Mouse (Mus musculus) ES-E14 (cell line): ENCODE measurements around the gene Soat2. TPM values are rescaled to one million over a fixed set of nuclear protein-coding genes. Genes with fewer than 3 reads are reported as not detected.

Experiments
- DNase-seq: peaks from one replicate; pipeline ENCODE4 v3.0.0-alpha.2; 2013; ENCODE audit warnings: low read depth, low spot score
- H3K27ac ChIP-seq: 2 replicates; pipeline ENCODE4 v1.5.1; 2012; ENCODE audit warnings: low read depth, mild to moderate bottlenecking, low read length, moderate library complexity, mixed read lengths; ENCODE audit not compliant: poor library complexity, insufficient read depth, severe bottlenecking
- H3K36me3 ChIP-seq: 2 replicates; pipeline ENCODE4 v1.6.1; 2012; ENCODE audit warnings: mild to moderate bottlenecking, low read length, moderate library complexity, mixed read lengths; ENCODE audit not compliant: control insufficient read depth, poor library complexity, insufficient read depth, severe bottlenecking
- H3K4me1 ChIP-seq, 2 experiments: fragments of 150-350 bp in 1 of 2; sonication (generic) in 1 of 2; 2 replicates each; pipeline ENCODE4 v1.6.1; 2012; ENCODE audit warnings: low read length in 2 of 2, mild to moderate bottlenecking in 1 of 2, mixed read lengths in 1 of 2; ENCODE audit not compliant: control insufficient read depth in 2 of 2, insufficient read depth in 2 of 2, poor library complexity in 1 of 2
- H3K4me3 ChIP-seq, 2 experiments: fragments of 150-350 bp in 1 of 2; sonication (generic) in 1 of 2; 2 replicates each; pipeline ENCODE4 v1.5.1; 2012; ENCODE audit warnings: low read length in 2 of 2, low read depth in 1 of 2, mild to moderate bottlenecking in 1 of 2, mixed read lengths in 1 of 2; ENCODE audit not compliant: insufficient read depth in 1 of 2, poor library complexity in 1 of 2, severe bottlenecking in 1 of 2
- H3K9ac ChIP-seq: 2 replicates; pipeline ENCODE4 v1.6.1; 2012; ENCODE audit warnings: low read depth, mild to moderate bottlenecking, low read length, mixed read lengths; ENCODE audit not compliant: poor library complexity, insufficient read depth, severe bottlenecking
- H3K9me3 ChIP-seq: fragments of 150-350 bp; sonication (generic); 2 replicates; pipeline ENCODE4 v1.6.1; 2012; ENCODE audit warnings: low read depth, mild to moderate bottlenecking, low read length; ENCODE audit not compliant: control insufficient read depth, insufficient read depth
- CHD2 ChIP-seq: IDR thresholded peaks from 2 replicates; pipeline ENCODE4 v1.6.1; 2014; ENCODE audit warnings: mild to moderate bottlenecking, low read depth, low read length, inconsistent platforms
- HCFC1 ChIP-seq: IDR thresholded peaks from 2 replicates; pipeline ENCODE4 v1.6.1; 2012; ENCODE audit warnings: low read length, inconsistent platforms, borderline replicate concordance; ENCODE audit not compliant: insufficient read depth
- MAFK ChIP-seq: IDR thresholded peaks from 2 replicates; pipeline ENCODE4 v1.6.1; 2014; ENCODE audit warnings: mild to moderate bottlenecking, low read depth, low read length, inconsistent platforms; ENCODE audit not compliant: insufficient read depth
- ZC3H11A ChIP-seq: IDR thresholded peaks from 2 replicates; pipeline ENCODE4 v1.6.1; 2012; ENCODE audit warnings: low read depth, mild to moderate bottlenecking, inconsistent platforms, low read length, borderline replicate concordance
- ZNF384 ChIP-seq: IDR thresholded peaks from 2 replicates; pipeline ENCODE4 v1.6.1; 2012; ENCODE audit warnings: low read depth, low read length, inconsistent platforms
- in situ Hi-C, 2 experiments: fragments of 600-800 bp; cut with MboI; formaldehyde crosslinking; loops; one replicate each; pipeline ENCODE4 v1.15.1; 2025; ENCODE audit warnings: low sequenced_read_pairs in 2 of 2, inconsistent platforms in 1 of 2; ENCODE audit not compliant: unreplicated experiment in 2 of 2
- total RNA-seq: library from RNA; depleted of rRNA; stranded (reverse); fragments of 300-350 nt; gene quantifications from 2 replicates; pipeline ENCODE4 v1.2.3, GENCODE M21; 2012

The Soat2 gene
- total RNA-seq, 1 experiment: 5.3 TPM

- in situ Hi-C loops: no loop called here
- Histone ChIP-seq H3K27ac (no peak overlapping the region), H3K9ac (no peak overlapping the region), H3K4me3 (no peak overlapping the region), H3K36me3 (peaks cover 37% of the 10 kb centered on the region; the same call in 1 of the 2 replicates), H3K4me1 (no peaks in the 10 kb centered on the region; a peak in 1 of 4 replicates), H3K9me3 (no peaks in the 10 kb centered on the region)
- no peak for TF ChIP-seq ZC3H11A
- no peak for TF ChIP-seq CHD2
- TF ChIP-seq ZNF384: no peak
- no peak for TF ChIP-seq MAFK
- no peak for TF ChIP-seq HCFC1
- no peak for DNase-seq
These were observed 29.8 kb upstream of the Soat2 start for GRCm38 (mm10) chr15:102120530-102120929.

DNA sequence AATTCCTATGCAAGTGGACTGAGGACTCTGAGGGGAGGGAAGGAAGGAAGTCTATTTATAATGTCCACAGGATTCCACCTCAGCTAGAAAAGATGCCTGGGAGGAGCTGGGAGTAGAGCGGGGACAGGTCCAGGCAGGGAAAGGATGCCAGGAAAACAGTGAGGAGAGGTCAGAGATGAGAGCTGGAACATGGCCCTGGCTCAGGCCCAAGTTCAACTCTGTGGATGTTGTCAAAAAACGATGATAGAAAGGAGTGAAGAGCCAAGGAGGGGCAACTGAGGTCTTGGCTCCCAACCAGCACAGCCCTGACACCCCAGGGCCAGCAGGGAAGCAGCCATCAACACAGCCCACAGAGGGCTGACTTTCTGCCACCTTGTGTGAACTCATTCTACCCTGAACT lies 24.0 kb upstream of the Soat2 start:
- H3K4me3 ChIP-seq: no peak overlapping the region
- no peak overlapping the region for H3K9ac ChIP-seq
- H3K9me3 ChIP-seq: no peaks in the 10 kb centered on the region
- in situ Hi-C loops: no loop called here
- H3K27ac ChIP-seq: no peak overlapping the region
- no peak for DNase-seq
- H3K36me3 ChIP-seq: peaks cover 36% of the 10 kb centered on the region
- TF ChIP-seq ZNF384 (no peak), HCFC1 (no peak), CHD2 (no peak), ZC3H11A (no peak)
- H3K4me1 ChIP-seq: no peaks in the 10 kb centered on the region

GRCm38 (mm10) chr15:102133314-102133713 lies 17.0 kb upstream of the Soat2 start:
- in situ Hi-C loops: no loop called here
- peaks cover 18% of the 10 kb centered on the region for H3K36me3 ChIP-seq

DNA sequence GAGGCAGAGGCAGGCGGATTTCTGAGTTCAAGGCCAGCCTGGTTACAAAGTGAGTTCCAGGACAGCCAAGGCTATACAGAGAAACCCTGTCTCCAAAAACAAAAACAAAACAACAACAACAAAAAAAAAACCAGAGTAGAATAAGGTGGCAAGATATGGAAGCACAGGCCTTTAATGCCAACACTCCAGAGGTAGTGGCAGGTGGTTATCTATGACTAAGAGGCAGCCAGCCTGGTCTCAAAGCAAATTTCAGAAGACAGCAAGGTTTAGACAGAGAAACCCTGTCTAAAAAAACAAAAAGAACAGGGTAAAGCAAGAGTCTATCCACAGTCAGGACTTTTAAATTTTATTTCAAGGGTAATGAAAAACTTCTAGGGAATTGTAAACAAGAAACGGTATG lies 15.6 kb upstream of the Soat2 start:
- DNase-seq: no peak
- TF ChIP-seq ZNF384 (no peak), ZC3H11A (no peak), MAFK (no peak), HCFC1 (no peak), CHD2 (no peak)
- Histone ChIP-seq H3K4me1 (peaks cover 0 to 2% of the 10 kb centered on the region in 2 experiments; a peak in 1 of 4 replicates), H3K9ac (no peak overlapping the region), H3K9me3 (no peaks in the 10 kb centered on the region), H3K27ac (no peak overlapping the region), H3K36me3 (peaks cover 10% of the 10 kb centered on the region), H3K4me3 (no peak overlapping the region)
- in situ Hi-C loops: no loop called here

More at GRCm38 (mm10) chr15:102133314-102133713, 17.0 kb upstream of the Soat2 start:
- Histone ChIP-seq H3K27ac (no peak overlapping the region), H3K4me1 (peaks cover 0 to 2% of the 10 kb centered on the region in 2 experiments; a peak in 1 of 4 replicates), H3K9me3 (no peaks in the 10 kb centered on the region), H3K9ac (no peak overlapping the region), H3K4me3 (no peak overlapping the region)
- no peak for TF ChIP-seq ZC3H11A
- no peak for TF ChIP-seq MAFK
- TF ChIP-seq HCFC1: no peak
- TF ChIP-seq CHD2: no peak
- TF ChIP-seq ZNF384: no peak
- DNase-seq: no peak

- in situ Hi-C loops: no loop called here
- H3K9ac ChIP-seq: peak overlapping the region; percentile 79
- H3K27ac ChIP-seq: no peak overlapping the region
- H3K36me3 ChIP-seq: peaks cover under 1% of the 10 kb centered on the region; the same call in 1 of the 2 replicates
- peaks cover 0 to 2% of the 10 kb centered on the region in 2 experiments; a peak in 1 of 4 replicates for H3K4me1 ChIP-seq
- TF ChIP-seq CHD2 (no peak), MAFK (no peak), ZC3H11A (no peak), HCFC1 (no peak)
- H3K4me3 ChIP-seq: peak overlapping the region; percentile 84 to 87
- no peak for DNase-seq
- no peaks in the 10 kb centered on the region for H3K9me3 ChIP-seq
These were observed 14.7 kb upstream of the Soat2 start for GRCm38 (mm10) chr15:102135522-102136128.
